Mouse (Mus musculus): ENCODE results near the gene Fam81b. TPM values are rescaled to one million over a fixed set of nuclear protein-coding genes. Genes with fewer than 3 reads are reported as not detected.

Fam81b gene
- polyA plus RNA-seq, 1 experiment from 2014 or later = not detected

DNA sequence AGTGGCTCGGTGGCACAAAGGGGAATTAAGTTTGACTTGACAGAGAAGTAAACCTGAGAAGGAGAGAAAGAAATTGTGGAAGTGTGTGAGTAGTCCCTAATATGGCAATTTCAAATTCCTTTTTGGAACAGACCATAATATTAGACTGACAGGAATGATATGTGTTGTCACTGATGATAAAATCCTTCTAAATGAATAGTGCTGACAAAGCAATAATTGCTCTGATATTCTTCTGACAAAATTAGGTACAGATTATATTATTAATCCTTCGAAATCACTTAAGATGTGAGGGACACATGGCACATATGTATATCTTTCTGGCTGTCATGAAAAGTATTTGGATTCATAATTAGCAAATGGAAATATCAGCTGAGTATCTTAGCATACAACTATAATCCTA lies 89.9 kb downstream of the Fam81b start:
- no peaks in the 10 kb centered on the region for H3K36me3 ChIP-seq (ENCODE audit: control insufficient read depth, insufficient read depth, low read length)
- no peaks in the 10 kb centered on the region for H3K9me3 ChIP-seq (replicated peaks; ENCODE audit: control insufficient read depth, low read length)
- no peaks in the 10 kb centered on the region for H3K27me3 ChIP-seq (ENCODE audit: control insufficient read depth, insufficient read depth, low read length)
- no peak overlapping the region for H3K4me3 ChIP-seq (ENCODE audit: low read depth, low read length)
- WGBS (ENCODE audit: insufficient replicate concordance) = 83% methylated on average over 2 of the region's 2 CpGs
- no peak for ATAC-seq (replicated peaks; ENCODE audit: insufficient number of reproducible peaks, low FRiP score, low TSS enrichment)
- no peaks in the 10 kb centered on the region for H3K4me1 ChIP-seq (ENCODE audit: control insufficient read depth, insufficient read depth, low read length)
- H3K27ac ChIP-seq (ENCODE audit: low read depth, low read length) = no peak overlapping the region
- H3K4me2 ChIP-seq = no peak overlapping the region
- no peak overlapping the region for H3K9ac ChIP-seq (ENCODE audit: low read depth, low read length)

DNA sequence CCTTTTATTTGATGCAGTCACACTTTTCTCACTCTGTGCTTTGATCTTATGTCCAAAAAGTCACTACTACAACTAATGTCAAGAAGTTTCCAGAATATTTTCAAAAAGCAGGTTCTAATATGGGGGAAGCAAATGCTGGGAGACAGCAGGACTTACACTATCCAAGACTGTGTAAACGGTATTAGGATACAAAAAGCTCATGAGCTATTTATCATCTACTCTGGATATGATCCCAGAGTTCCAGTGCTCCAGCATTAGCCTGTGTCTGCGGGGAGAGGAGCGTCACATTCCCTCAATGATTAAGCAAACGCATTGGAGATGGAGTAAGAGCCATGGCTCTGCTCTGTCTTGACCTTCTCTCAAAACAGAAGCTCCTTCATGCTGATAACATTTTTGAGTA lies 104.9 kb downstream of the Fam81b start:
- 87% methylated on average over 4 of the region's 4 CpGs for WGBS (ENCODE audit: insufficient replicate concordance)
- ATAC-seq (replicated peaks; ENCODE audit: insufficient number of reproducible peaks, low FRiP score, low TSS enrichment) = no peak
- no peak overlapping the region for H3K9ac ChIP-seq (ENCODE audit: low read depth, low read length)
- no peaks in the 10 kb centered on the region for H3K27me3 ChIP-seq (ENCODE audit: control insufficient read depth, insufficient read depth, low read length)
- H3K4me1 ChIP-seq (ENCODE audit: control insufficient read depth, insufficient read depth, low read length) = no peaks in the 10 kb centered on the region
- no peaks in the 10 kb centered on the region for H3K36me3 ChIP-seq (ENCODE audit: control insufficient read depth, insufficient read depth, low read length)
- H3K9me3 ChIP-seq (replicated peaks; ENCODE audit: control insufficient read depth, low read length) = no peaks in the 10 kb centered on the region
- H3K4me3 ChIP-seq (ENCODE audit: low read depth, low read length) = no peak overlapping the region
- H3K4me2 ChIP-seq = no peak overlapping the region
- no peak overlapping the region for H3K27ac ChIP-seq (ENCODE audit: low read depth, low read length)

DNA sequence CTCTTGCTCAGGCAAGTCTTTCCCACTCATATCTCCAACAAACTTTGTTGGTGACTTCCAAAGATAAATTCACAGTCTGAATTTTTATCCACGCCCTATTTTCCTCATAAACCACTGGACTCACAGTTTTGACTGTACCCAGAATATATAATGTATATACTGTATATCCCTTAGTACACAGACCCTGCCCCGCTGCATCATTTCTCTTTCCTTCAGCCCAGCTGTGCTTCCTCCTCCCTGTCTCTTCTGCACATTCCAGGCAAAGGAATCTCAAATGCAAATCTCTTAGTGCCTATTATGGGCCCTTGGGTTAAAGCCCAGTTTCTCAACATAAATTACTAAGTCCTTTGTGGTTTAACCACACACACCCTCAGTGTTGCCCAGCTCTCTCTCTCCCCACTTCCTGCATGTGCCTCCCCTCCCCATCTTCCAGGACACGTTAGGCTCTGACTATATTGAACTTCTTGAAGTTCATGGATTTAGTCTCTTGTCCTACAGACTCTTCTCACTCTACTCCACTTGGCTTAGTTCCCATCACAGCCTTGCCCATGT lies 107.5 kb downstream of the Fam81b start:
- Histone ChIP-seq H3K4me2 (no peak overlapping the region), H3K27me3 (ENCODE audit: control insufficient read depth, insufficient read depth, low read length) (no peaks in the 10 kb centered on the region), H3K36me3 (ENCODE audit: control insufficient read depth, insufficient read depth, low read length) (0 out of 2 replicates have a peak, but pooled peaks cover 2% of the 10 kb centered on the region), H3K4me1 (ENCODE audit: control insufficient read depth, insufficient read depth, low read length) (no peaks in the 10 kb centered on the region), H3K27ac (ENCODE audit: low read depth, low read length) (no peak overlapping the region), H3K4me3 (ENCODE audit: low read depth, low read length) (no peak overlapping the region), H3K9ac (ENCODE audit: low read depth, low read length) (no peak overlapping the region), H3K9me3 (replicated peaks; ENCODE audit: control insufficient read depth, low read length) (no peaks in the 10 kb centered on the region)
- WGBS (ENCODE audit: insufficient replicate concordance) = 86% methylated on average over 3 of the region's 3 CpGs
- ATAC-seq (replicated peaks; ENCODE audit: insufficient number of reproducible peaks, low FRiP score, low TSS enrichment) = no peak

GRCm38 (mm10) chr13:76195431-76196138 lies 109.3 kb downstream of the Fam81b start:
- H3K27ac ChIP-seq (ENCODE audit: low read depth, low read length) = no peak overlapping the region
- peaks cover 11% of the 10 kb centered on the region; the same call in 1 of the 2 replicates for H3K36me3 ChIP-seq (ENCODE audit: control insufficient read depth, insufficient read depth, low read length)
- 89% methylated on average over 8 of the region's 8 CpGs for WGBS (ENCODE audit: insufficient replicate concordance)
- H3K4me3 ChIP-seq (ENCODE audit: low read depth, low read length) = no peak overlapping the region
- no peak overlapping the region for H3K9ac ChIP-seq (ENCODE audit: low read depth, low read length)
- H3K4me1 ChIP-seq (ENCODE audit: control insufficient read depth, insufficient read depth, low read length) = no peaks in the 10 kb centered on the region
- no peaks in the 10 kb centered on the region for H3K27me3 ChIP-seq (ENCODE audit: control insufficient read depth, insufficient read depth, low read length)
- ATAC-seq (replicated peaks; ENCODE audit: insufficient number of reproducible peaks, low FRiP score, low TSS enrichment) = no peak
- no peak overlapping the region for H3K4me2 ChIP-seq
- H3K9me3 ChIP-seq (replicated peaks; ENCODE audit: control insufficient read depth, low read length) = no peaks in the 10 kb centered on the region

DNA sequence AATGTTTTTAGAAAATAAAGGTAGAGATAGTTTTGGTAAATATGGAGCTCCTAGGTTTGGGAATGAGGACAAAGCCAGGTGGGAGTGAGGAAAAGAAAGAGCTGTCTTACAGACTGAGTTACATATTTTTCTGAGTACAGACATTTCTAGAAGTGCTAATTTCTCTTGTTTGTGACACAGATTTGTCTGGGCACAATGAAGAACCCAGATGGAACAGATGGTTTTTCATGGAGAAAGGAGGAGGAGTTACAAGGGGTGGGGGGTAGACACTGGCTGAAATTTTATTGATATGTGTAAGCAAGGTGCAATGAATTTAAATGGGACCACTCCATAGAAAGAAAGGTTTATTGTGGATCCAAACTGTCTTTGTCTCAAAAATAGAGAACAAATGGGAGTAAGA lies 109.9 kb downstream of the Fam81b start:
- Histone ChIP-seq H3K4me1 (ENCODE audit: control insufficient read depth, insufficient read depth, low read length) (no peaks in the 10 kb centered on the region), H3K4me3 (ENCODE audit: low read depth, low read length) (no peak overlapping the region), H3K27me3 (ENCODE audit: control insufficient read depth, insufficient read depth, low read length) (no peaks in the 10 kb centered on the region), H3K4me2 (no peak overlapping the region), H3K9me3 (replicated peaks; ENCODE audit: control insufficient read depth, low read length) (no peaks in the 10 kb centered on the region), H3K9ac (ENCODE audit: low read depth, low read length) (no peak overlapping the region), H3K36me3 (ENCODE audit: control insufficient read depth, insufficient read depth, low read length) (peaks cover 12% of the 10 kb centered on the region; the same call in 1 of the 2 replicates), H3K27ac (ENCODE audit: low read depth, low read length) (no peak overlapping the region)
- ATAC-seq (replicated peaks; ENCODE audit: insufficient number of reproducible peaks, low FRiP score, low TSS enrichment) = no peak

GRCm38 (mm10) chr13:76190273-76190672 lies 114.6 kb downstream of the Fam81b start:
- no peak overlapping the region for H3K4me3 ChIP-seq (ENCODE audit: low read depth, low read length)
- no peak overlapping the region for H3K27ac ChIP-seq (ENCODE audit: low read depth, low read length)
- 78% methylated on average over 3 of the region's 3 CpGs for WGBS (ENCODE audit: insufficient replicate concordance)
- H3K9me3 ChIP-seq (replicated peaks; ENCODE audit: control insufficient read depth, low read length) = no peaks in the 10 kb centered on the region
- no peak overlapping the region for H3K9ac ChIP-seq (ENCODE audit: low read depth, low read length)
- ATAC-seq (replicated peaks; ENCODE audit: insufficient number of reproducible peaks, low FRiP score, low TSS enrichment) = no peak
- H3K36me3 ChIP-seq (ENCODE audit: control insufficient read depth, insufficient read depth, low read length) = peaks cover 18% of the 10 kb centered on the region
- H3K27me3 ChIP-seq (ENCODE audit: control insufficient read depth, insufficient read depth, low read length) = no peaks in the 10 kb centered on the region
- no peaks in the 10 kb centered on the region for H3K4me1 ChIP-seq (ENCODE audit: control insufficient read depth, insufficient read depth, low read length)
- H3K4me2 ChIP-seq = no peak overlapping the region

- no peaks in the 10 kb centered on the region for H3K9me3 ChIP-seq (replicated peaks; ENCODE audit: control insufficient read depth, low read length)
- ATAC-seq (replicated peaks; ENCODE audit: insufficient number of reproducible peaks, low FRiP score, low TSS enrichment) = no peak
- 80% methylated on average over 3 of the region's 3 CpGs for WGBS (ENCODE audit: insufficient replicate concordance)
- H3K4me3 ChIP-seq (ENCODE audit: low read depth, low read length) = no peak overlapping the region
- H3K9ac ChIP-seq (ENCODE audit: low read depth, low read length) = no peak overlapping the region
- H3K4me2 ChIP-seq = no peak overlapping the region
- no peaks in the 10 kb centered on the region for H3K4me1 ChIP-seq (ENCODE audit: control insufficient read depth, insufficient read depth, low read length)
- H3K36me3 ChIP-seq (ENCODE audit: control insufficient read depth, insufficient read depth, low read length) = peaks cover 18% of the 10 kb centered on the region
- no peak overlapping the region for H3K27ac ChIP-seq (ENCODE audit: low read depth, low read length)
- no peaks in the 10 kb centered on the region for H3K27me3 ChIP-seq (ENCODE audit: control insufficient read depth, insufficient read depth, low read length)
Measured at GRCm38 (mm10) chr13:76189190-76189589, 115.7 kb downstream of the Fam81b start.

DNA sequence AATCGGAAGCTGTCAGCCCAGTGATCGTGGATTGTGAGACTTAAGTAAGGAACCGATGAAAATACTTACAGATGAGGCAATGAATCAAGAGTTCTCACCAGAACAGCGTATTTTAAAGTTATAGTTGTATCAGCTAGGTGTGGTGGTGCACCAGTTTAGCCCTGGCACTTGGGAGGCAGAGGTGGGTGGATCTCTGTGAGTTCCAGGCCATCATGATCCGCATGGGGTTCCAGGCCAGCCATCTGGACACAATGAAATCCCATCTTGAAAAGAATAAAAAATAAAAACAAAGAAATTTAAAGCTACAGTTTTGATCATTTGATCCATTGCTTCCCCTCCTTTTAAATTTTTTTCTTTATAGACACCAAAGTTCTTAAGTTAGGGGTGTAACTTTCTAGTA lies 117.2 kb downstream of the Fam81b start:
- Histone ChIP-seq H3K4me2 (no peak overlapping the region), H3K36me3 (ENCODE audit: control insufficient read depth, insufficient read depth, low read length) (peaks cover 18% of the 10 kb centered on the region), H3K9ac (ENCODE audit: low read depth, low read length) (no peak overlapping the region), H3K4me3 (ENCODE audit: low read depth, low read length) (no peak overlapping the region), H3K4me1 (ENCODE audit: control insufficient read depth, insufficient read depth, low read length) (no peaks in the 10 kb centered on the region), H3K9me3 (replicated peaks; ENCODE audit: control insufficient read depth, low read length) (no peaks in the 10 kb centered on the region), H3K27ac (ENCODE audit: low read depth, low read length) (no peak overlapping the region), H3K27me3 (ENCODE audit: control insufficient read depth, insufficient read depth, low read length) (no peaks in the 10 kb centered on the region)
- 91% methylated on average over 5 of the region's 5 CpGs for WGBS (ENCODE audit: insufficient replicate concordance)
- no peak for ATAC-seq (replicated peaks; ENCODE audit: insufficient number of reproducible peaks, low FRiP score, low TSS enrichment)

DNA sequence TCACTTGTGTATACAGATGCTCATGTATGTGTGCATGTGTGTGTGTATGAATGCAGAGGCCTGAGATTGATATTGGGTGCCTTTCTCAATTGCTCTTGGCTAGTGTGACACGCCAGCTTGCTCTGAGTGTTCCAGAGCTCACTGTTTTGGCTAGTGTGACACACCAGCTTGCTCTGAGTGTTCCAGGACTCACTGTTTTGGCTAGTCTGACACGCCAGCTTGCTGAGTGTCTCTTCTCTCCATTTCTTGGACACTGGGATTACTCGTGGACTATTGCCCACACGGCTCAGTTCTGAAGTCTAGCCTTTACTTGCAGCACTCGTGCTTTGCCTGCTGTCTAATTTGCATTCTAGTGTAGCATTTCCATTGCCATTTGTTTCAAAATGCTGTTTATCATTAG lies 126.2 kb downstream of the Fam81b start:
- no peaks in the 10 kb centered on the region for H3K27me3 ChIP-seq (ENCODE audit: control insufficient read depth, insufficient read depth, low read length)
- H3K36me3 ChIP-seq (ENCODE audit: control insufficient read depth, insufficient read depth, low read length) = peaks cover 15% of the 10 kb centered on the region
- no peak overlapping the region for H3K4me2 ChIP-seq
- no peak overlapping the region for H3K4me3 ChIP-seq (ENCODE audit: low read depth, low read length)
- H3K9me3 ChIP-seq (replicated peaks; ENCODE audit: control insufficient read depth, low read length) = no peaks in the 10 kb centered on the region
- no peak overlapping the region for H3K27ac ChIP-seq (ENCODE audit: low read depth, low read length)
- WGBS (ENCODE audit: insufficient replicate concordance) = 82% methylated on average over 5 of the region's 5 CpGs
- H3K9ac ChIP-seq (ENCODE audit: low read depth, low read length) = no peak overlapping the region
- H3K4me1 ChIP-seq (ENCODE audit: control insufficient read depth, insufficient read depth, low read length) = no peaks in the 10 kb centered on the region
- ATAC-seq (replicated peaks; ENCODE audit: insufficient number of reproducible peaks, low FRiP score, low TSS enrichment) = no peak
